Mouse (Mus musculus) C2C12 (cell line): ENCODE data around the gene Nol7.

Source experiments
- CTCF ChIP-seq: IDR thresholded peaks from one replicate; pipeline ENCODE4 v1.5.1; 2011; ENCODE audit not compliant: control insufficient read depth, insufficient read depth, insufficient read length
- MYOD1 ChIP-seq: IDR thresholded peaks from one replicate; pipeline ENCODE4 v1.6.1; 2011; ENCODE audit warnings: low read depth; ENCODE audit not compliant: control insufficient read depth, insufficient read length

GRCm38 (mm10) chr13:43372892-43373291 lies 25.3 kb upstream of the Nol7 start:
- no peak for TF ChIP-seq CTCF
- no peak for TF ChIP-seq MYOD1
